Mouse (Mus musculus) bone marrow macrophage, adult 2 months (primary cell): ENCODE measurements around the gene Gm11172. TPM values are rescaled to one million over a fixed set of nuclear protein-coding genes. Genes with fewer than 3 reads are reported as not detected.

Experiments used
- H3K27ac ChIP-seq: 2 replicates; pipeline ENCODE4 v1.5.1; 2012; ENCODE audit warnings: low read depth, low read length; ENCODE audit not compliant: insufficient read depth
- H3K4me1 ChIP-seq: 2 replicates; pipeline ENCODE4 v1.6.1; 2012; ENCODE audit warnings: low read length; ENCODE audit not compliant: control insufficient read depth, insufficient read depth
- H3K4me3 ChIP-seq: 2 replicates; pipeline ENCODE4 v1.5.1; 2012; ENCODE audit warnings: mild to moderate bottlenecking, low read length, moderate library complexity; ENCODE audit not compliant: insufficient read depth
- CTCF ChIP-seq: IDR thresholded peaks from 2 replicates; pipeline ENCODE4 v1.5.1; 2012; ENCODE audit warnings: low read depth, mild to moderate bottlenecking, low read length, moderate library complexity
- POLR2A ChIP-seq: IDR thresholded peaks from 2 replicates; pipeline ENCODE4 v1.6.1; 2012; ENCODE audit warnings: mild to moderate bottlenecking, low read depth, low read length, borderline replicate concordance
- polyA plus RNA-seq: library from polyadenylated mRNA; stranded (reverse); fragments of >200 nt; gene quantifications from 2 replicates; pipeline ENCODE4 v1.2.4, GENCODE M21; 2012; ENCODE audit not compliant: missing spikeins, insufficient read depth, insufficient read length

Gm11172 gene
- polyA plus RNA-seq, 1 experiment, result not detected

DNA sequence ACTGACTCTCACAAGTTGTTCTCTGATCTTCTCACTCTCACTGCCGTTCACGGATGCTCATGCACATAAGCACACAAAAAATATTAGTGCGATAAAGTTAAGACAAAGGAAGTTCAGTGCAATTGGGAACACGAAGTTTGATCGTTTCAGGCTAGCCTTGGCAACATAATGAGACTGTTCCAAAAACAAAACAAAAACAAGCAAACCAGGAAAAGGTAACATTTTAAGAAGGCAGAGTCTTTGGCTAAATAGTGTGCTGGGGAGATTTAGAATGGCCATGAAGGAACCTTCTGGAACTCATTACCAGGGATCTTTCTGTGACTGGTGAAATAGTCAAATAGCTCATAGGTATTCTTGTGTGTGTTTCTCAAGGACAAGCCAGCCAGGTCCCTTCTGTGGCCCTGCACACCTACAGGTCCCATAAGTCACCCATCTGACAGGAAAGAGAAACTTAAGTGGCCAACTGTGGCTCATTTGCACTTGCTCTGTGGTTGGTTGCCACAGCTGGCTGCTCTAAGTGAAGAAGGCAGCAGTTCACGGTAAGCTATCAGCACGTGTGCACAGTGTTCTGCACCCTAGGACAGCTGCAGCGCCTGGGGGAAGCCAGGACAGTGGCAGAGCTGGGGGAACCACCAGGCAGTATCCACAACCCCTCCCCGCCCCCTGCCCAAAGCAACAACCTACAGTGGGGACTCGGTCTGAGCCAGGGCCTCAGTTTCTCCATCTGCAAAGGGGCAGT is 6.8 kb upstream of the Gm11172 start, which contains the start of gene Prm1:
Gene Prm1 (minus strand): TSS at position 51 of the 739 bp plus-strand sequence.
- H3K27ac ChIP-seq, result no peak within 1 kb of the TSS
- H3K4me3 ChIP-seq, result no peak within 1 kb of the TSS
- H3K4me1 ChIP-seq, result no peaks in the 10 kb centered on the region
- no peak for TF ChIP-seq CTCF
- no peak for TF ChIP-seq POLR2A

DNA sequence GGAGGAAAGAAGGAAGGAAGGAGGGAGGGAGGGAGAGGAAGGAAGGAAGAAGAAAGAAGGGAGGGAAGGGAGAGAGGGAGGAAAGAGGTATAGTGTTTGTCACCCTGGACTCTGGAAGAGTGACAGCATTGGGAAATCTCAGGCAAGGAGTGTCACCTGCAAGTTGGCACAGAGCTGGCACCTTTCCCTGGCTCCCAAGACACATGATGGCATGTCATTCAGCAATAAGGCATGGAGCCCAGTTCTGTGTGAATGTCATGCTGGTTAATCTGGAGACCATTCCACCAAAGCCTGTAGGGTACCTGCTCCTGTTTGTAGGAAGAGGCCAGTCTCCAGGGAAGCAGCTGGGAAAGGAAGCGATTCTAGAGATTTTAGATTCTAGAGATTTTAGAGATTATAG is 2.3 kb upstream of the Gm11172 start:
- Histone ChIP-seq H3K4me3 (no peak overlapping the region), H3K4me1 (no peaks in the 10 kb centered on the region), H3K27ac (no peak overlapping the region)
- no peak for TF ChIP-seq POLR2A
- TF ChIP-seq CTCF, result no peak

DNA sequence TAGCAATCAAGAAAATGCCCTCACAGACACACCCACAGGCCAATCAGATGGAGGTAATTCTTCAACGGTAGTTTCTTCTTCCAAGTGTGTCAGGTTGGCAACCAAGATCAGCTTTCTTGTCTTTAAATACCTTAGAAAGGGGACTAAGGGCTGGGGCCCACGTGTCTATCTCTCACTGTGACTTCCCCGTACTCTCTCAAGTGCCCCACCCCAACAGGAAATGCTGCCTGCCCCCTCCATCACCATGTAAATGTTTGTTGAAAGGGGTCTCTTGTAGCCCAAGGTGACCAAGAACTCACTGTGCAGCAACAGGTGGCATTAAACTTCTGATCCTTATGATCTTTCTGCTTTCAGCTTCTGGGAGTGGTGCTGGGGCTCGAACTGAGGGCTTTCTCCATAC is 1.0 kb downstream of the Gm11172 start:
- H3K4me1 ChIP-seq, result no peaks in the 10 kb centered on the region
- no peak overlapping the region for H3K27ac ChIP-seq
- no peak overlapping the region for H3K4me3 ChIP-seq
- TF ChIP-seq CTCF, result no peak
- no peak for TF ChIP-seq POLR2A

DNA sequence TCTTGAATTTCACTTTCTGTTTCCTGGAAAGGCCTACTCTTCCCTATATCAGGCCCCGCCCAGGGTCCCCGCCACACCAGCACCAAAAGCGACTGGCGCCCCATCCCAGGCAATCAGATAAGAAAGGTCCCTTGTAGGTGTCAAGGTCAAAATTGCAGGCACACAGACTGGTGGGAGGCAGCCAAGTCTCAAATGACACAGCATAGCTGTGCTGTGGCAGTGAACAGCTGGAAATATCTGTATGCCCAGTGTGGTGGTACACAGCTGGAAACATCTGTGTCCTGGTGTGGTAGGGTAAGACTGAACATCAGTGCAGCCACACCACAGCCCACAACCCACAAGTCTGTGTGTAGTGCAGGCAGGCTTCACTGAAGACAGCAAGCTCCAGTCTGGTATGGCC is 2.1 kb downstream of the Gm11172 start:
- TF ChIP-seq CTCF (no peak), POLR2A (no peak)
- no peaks in the 10 kb centered on the region for H3K4me1 ChIP-seq
- H3K27ac ChIP-seq, result no peak overlapping the region
- H3K4me3 ChIP-seq, result no peak overlapping the region

DNA sequence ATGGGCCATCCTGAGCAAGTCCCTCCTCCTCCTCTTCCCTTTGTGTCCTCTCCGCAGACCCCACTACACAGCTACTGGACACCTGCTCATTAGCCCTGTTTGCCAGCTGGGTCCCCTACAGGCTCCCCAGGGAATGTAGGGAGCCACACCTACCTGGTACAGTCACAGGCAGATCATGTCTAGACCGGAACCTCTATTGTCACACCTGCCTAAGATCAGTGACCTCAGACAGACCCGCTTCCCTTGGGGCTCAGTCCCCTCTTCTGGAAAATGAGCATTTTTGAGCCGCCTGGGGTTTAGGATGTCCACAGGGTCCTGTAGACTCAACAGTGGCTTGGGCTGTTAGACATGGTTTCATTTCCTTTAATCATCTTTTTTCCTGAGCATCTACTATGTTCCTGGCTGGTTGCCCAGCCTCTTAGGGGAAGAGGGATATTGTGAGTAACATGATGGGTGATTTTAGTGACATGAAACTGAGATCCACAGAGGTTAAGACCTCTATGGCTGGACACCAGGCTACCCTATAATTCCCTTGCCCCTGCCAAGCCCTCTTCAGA is 5.9 kb downstream of the Gm11172 start:
- no peak overlapping the region for H3K4me3 ChIP-seq
- no peak overlapping the region for H3K27ac ChIP-seq
- no peak for TF ChIP-seq CTCF
- no peak for TF ChIP-seq POLR2A
- H3K4me1 ChIP-seq, result no peaks in the 10 kb centered on the region

DNA sequence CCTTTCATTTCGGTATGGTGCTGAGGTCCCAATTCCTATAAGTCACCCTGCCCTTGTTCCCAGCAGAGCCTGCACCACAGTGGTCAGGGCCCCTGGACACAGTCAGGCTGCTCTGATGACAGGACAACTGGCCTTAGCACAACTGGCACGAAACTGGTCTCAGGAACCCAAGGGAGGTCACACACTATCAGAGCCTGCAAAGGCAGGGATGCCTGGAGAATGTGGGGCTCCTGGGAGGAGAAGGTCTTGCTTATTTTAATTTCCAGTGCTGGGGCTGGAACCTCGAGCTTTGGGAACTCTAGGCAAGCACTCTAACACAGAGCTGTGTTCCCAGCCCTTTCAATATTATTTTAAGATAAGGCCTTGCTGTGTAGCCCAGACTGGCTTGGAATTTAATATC is 7.3 kb downstream of the Gm11172 start:
- H3K27ac ChIP-seq, result no peak overlapping the region
- no peak overlapping the region for H3K4me3 ChIP-seq
- TF ChIP-seq CTCF, result no peak
- no peak for TF ChIP-seq POLR2A
- no peaks in the 10 kb centered on the region for H3K4me1 ChIP-seq

DNA sequence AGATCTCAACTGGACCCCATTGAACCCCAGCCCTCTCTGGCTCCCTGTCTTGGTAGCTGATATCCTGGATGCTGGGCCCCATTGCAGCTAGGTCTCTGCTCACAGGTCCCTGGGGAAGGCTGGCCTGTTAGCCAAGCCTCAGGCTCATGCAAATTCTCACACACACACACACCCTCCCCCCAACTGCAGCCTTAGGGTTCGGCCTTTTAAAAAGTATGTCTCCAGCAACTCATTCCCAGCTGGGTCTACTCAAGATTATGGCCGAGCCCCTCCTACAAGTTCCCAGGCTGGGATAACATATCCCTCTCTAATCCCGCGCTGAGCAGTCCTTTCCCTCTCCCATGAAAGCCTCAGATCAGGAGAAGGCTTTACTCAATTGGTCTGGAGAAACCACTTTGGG is 8.7 kb downstream of the Gm11172 start:
- H3K27ac ChIP-seq, result no peak overlapping the region
- TF ChIP-seq CTCF (no peak), POLR2A (no peak)
- H3K4me3 ChIP-seq, result no peak overlapping the region
- H3K4me1 ChIP-seq, result no peaks in the 10 kb centered on the region

DNA sequence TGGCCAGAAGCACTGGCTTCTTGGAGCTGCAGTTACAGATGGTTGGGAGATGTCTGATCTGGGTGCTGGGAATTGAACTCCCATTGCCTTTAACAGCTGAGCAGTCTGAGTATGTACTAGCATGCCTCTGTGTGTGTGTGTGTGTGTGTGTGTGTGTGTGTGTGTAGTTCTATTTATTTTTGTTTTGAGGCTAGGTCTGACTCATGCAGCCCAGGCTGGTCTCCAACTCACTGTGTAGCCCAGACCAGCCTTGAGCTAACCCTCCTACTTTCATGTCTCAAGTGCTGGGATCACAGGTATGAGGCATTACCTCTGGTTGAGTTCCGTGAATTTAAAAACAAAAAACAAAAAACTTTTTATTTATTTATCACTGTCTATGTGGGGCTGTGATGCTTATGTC is 11.8 kb downstream of the Gm11172 start:
- H3K4me3 ChIP-seq, result no peak overlapping the region
- no peaks in the 10 kb centered on the region for H3K4me1 ChIP-seq
- no peak for TF ChIP-seq CTCF
- no peak for TF ChIP-seq POLR2A
- H3K27ac ChIP-seq, result no peak overlapping the region

DNA sequence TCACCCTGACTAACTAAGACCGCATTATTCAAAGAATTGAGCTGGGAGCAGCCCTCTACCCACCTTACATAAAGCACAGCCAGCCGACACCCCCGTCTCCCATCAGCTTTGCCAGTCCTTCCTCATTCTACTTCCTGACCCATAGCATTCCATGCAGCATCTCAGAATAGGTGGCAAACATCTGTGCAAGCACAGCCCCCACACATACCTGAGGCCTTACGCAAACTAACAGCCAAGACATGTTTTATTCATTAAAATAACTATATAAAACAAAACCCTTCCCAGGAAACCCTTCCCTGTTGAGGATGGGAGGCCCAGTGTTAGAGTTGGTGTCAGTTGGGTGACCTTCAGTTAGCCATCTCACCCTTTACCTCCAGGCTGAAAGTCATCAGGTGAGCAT is 13.1 kb downstream of the Gm11172 start:
- no peak for TF ChIP-seq POLR2A
- TF ChIP-seq CTCF, result no peak
- Histone ChIP-seq H3K4me1 (no peaks in the 10 kb centered on the region), H3K4me3 (no peak overlapping the region), H3K27ac (no peak overlapping the region)

DNA sequence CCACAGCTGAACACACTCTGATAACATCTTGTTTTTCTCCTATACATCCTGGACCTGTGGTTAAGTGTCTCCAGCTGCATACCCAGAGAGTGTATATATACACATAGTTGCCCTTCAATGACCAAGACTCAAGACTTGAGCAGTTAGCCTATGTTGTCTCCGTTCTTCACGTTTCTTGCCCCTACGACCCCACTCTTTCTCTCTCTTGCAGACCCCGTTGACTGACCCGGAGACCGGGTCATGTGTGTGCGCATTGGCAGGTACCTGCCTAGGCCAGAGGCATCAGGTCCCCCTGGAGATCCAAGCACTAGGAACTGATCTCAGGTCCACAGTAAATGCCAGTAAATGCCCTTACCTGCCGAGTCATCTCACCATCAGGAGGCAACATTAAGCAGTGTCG is 14.6 kb downstream of the Gm11172 start:
- Histone ChIP-seq H3K4me1 (no peaks in the 10 kb centered on the region), H3K4me3 (no peak overlapping the region), H3K27ac (no peak overlapping the region)
- TF ChIP-seq POLR2A, result no peak
- no peak for TF ChIP-seq CTCF
